Mouse (Mus musculus): Measurements from ENCODE around the gene Eif2b2. TPM values are rescaled to one million over a fixed set of nuclear protein-coding genes. Genes with fewer than 3 reads are reported as not detected.

The Eif2b2 gene
- total and polyA plus RNA-seq, 3 experiments: 94.9 to 143 (median 123) TPM

- DNase-seq (ENCODE audit: extremely low read depth): no peak
- TF ChIP-seq ZC3H11A (IDR thresholded peaks at IDR 0.05; ENCODE audit: low read depth, low read length) (no peak), MAX (IDR thresholded peaks at IDR 0.05; ENCODE audit: low read length) (no peak), E2F4 (IDR thresholded peaks at IDR 0.05; ENCODE audit: insufficient replicate concordance, low read depth, low read length) (no peak), BHLHE40 (IDR thresholded peaks at IDR 0.05; ENCODE audit: low read depth, low read length) (no peak), SIN3A (IDR thresholded peaks at IDR 0.05; ENCODE audit: low read length) (no peak), HCFC1 (IDR thresholded peaks at IDR 0.05; ENCODE audit: low read depth, low read length) (no peak), ZKSCAN1 (IDR thresholded peaks at IDR 0.05; ENCODE audit: borderline replicate concordance, low read depth, low read length) (no peak), PAX5 (IDR thresholded peaks at IDR 0.05; ENCODE audit: low read length) (no peak)
- H3K79me2 ChIP-seq (replicated peaks; ENCODE audit: control insufficient read depth, extremely low read depth, insufficient read depth, poor library complexity, severe bottlenecking): no peaks in the 10 kb centered on the region
- no peak overlapping the region for H3K4me3 ChIP-seq (replicated peaks in 1 of 3; ENCODE audit: low read depth in 2 of 3, low read length in 2 of 3, poor library complexity in 1 of 3)
- H3K36me3 ChIP-seq (replicated peaks in 1 of 2; ENCODE audit: control insufficient read depth in 1 of 2, insufficient read depth in 1 of 2, low read length in 1 of 2): peaks cover 33 to 67% of the 10 kb centered on the region in 2 experiments
- H3K4me1 ChIP-seq (ENCODE audit: control insufficient read depth in 1 of 2, insufficient read depth in 2 of 2): peaks cover 0 to 22% of the 10 kb centered on the region in 2 experiments; a peak in 2 of 4 replicates
- no peaks in the 10 kb centered on the region for H3K9me3 ChIP-seq (replicated peaks; ENCODE audit: low read length)
- dilution Hi-C loops (cut with MboI; ENCODE audit: extremely low pct_ligation_motif_present, extremely low pct_unique_long_range_greater_than_20kb, low sequenced_read_pairs): no loop called here
- in situ Hi-C loops (cut with MboI; ENCODE audit: low pct_ligation_motif_present, low pct_unique_long_range_greater_than_20kb, low sequenced_read_pairs): no loop called here
- H3K4me2 ChIP-seq (ENCODE audit: insufficient read depth, low read depth, poor library complexity, severe bottlenecking): no peak overlapping the region
- no peak overlapping the region for H3K9ac ChIP-seq (ENCODE audit: insufficient read depth, low read depth)
- no peak overlapping the region for H3K27ac ChIP-seq (ENCODE audit: insufficient read depth, low read depth)
- H3K27me3 ChIP-seq (replicated peaks): no peaks in the 10 kb centered on the region
These were observed 8.8 kb downstream of the Eif2b2 start for GRCm38 (mm10) chr12:85227876-85228599.

DNA sequence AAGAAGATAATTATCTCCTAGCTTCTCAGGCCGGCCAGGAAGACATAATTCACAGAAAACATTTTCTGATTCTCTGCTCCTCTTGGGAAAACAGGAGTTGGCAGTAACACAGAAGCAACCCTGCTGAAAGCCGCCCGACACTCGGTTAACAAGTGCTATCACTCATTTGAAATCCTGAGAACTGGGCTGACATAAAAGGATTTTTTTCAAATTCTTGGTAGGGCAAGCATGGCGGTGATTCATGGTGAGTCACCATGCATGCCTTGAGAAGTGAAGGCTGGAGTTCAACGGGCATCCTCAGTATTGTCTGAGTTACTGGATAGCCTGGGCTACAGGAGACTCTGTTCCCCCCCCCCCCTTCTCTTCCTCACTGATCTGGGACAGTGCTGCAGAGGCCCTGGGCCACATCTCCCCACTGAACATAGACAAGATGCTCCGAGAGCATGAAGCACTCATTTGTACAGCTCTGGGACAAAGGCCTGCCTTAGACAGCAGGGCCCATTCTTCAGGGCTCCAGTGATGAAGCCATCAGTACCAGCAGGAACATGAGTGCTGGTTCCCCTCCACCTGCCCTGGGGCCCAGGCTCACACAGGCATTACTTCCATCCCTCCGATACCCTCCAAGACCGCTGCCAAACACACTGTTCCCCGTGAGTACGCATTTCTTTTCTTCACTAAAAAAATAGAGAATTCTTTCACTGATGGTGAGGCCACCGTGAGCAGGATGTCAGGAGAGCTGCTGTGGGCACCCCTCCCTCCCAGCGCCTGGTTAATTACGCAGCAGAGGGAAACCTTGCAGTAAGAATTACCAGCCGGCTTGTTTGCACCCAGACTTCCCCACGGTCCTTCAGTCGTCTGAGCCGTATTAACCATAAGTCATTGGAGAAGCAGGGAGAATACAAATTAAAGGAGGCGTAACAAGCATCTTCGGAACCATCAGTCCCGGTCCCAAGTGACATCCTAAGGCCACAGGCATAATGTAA, 14.4 kb downstream of the Eif2b2 start:
- Histone ChIP-seq H3K79me2 (replicated peaks; ENCODE audit: control insufficient read depth, extremely low read depth, insufficient read depth, poor library complexity, severe bottlenecking) (no peaks in the 10 kb centered on the region), H3K4me3 (replicated peaks in 1 of 3; ENCODE audit: low read depth in 2 of 3, low read length in 2 of 3, poor library complexity in 1 of 3) (no peak overlapping the region), H3K27ac (ENCODE audit: insufficient read depth, low read depth) (no peak overlapping the region), H3K9ac (ENCODE audit: insufficient read depth, low read depth) (no peak overlapping the region), H3K27me3 (replicated peaks) (no peaks in the 10 kb centered on the region), H3K36me3 (replicated peaks in 1 of 2; ENCODE audit: control insufficient read depth in 1 of 2, insufficient read depth in 1 of 2, low read length in 1 of 2) (peaks cover 11 to 58% of the 10 kb centered on the region in 2 experiments), H3K4me1 (ENCODE audit: control insufficient read depth in 1 of 2, insufficient read depth in 2 of 2) (peaks cover 0 to 2% of the 10 kb centered on the region in 2 experiments; a peak in 1 of 4 replicates), H3K4me2 (ENCODE audit: insufficient read depth, low read depth, poor library complexity, severe bottlenecking) (no peak overlapping the region), H3K9me3 (replicated peaks; ENCODE audit: low read length) (no peaks in the 10 kb centered on the region)
- TF ChIP-seq MAFK (IDR thresholded peaks at IDR 0.05; ENCODE audit: insufficient replicate concordance, low read length): no peak
- TF ChIP-seq ZKSCAN1 (IDR thresholded peaks at IDR 0.05; ENCODE audit: borderline replicate concordance, low read depth, low read length): no peak
- TF ChIP-seq MXI1 (IDR thresholded peaks at IDR 0.05; ENCODE audit: low read depth, low read length): no peak
- no peak for TF ChIP-seq MEF2A (IDR thresholded peaks at IDR 0.05; ENCODE audit: borderline replicate concordance, low read depth, low read length)
- no peak for TF ChIP-seq RCOR1 (conservative IDR thresholded peaks at IDR 0.05; ENCODE audit: low read depth, low read length)
- TF ChIP-seq POLR2A (IDR thresholded peaks at IDR 0.05; ENCODE audit: low read depth, low read length): no peak
- no peak for TF ChIP-seq SMC3 (IDR thresholded peaks at IDR 0.05; ENCODE audit: low read depth, low read length)
- no peak for TF ChIP-seq IRF4 (IDR thresholded peaks at IDR 0.05; ENCODE audit: low read depth, low read length)
- no peak for TF ChIP-seq GABPA (IDR thresholded peaks at IDR 0.05; ENCODE audit: insufficient replicate concordance, low read depth, low read length)
- no peak for TF ChIP-seq PAX5 (IDR thresholded peaks at IDR 0.05; ENCODE audit: low read length)
- TF ChIP-seq SIN3A (IDR thresholded peaks at IDR 0.05; ENCODE audit: low read length): no peak
- TF ChIP-seq KAT2A (IDR thresholded peaks at IDR 0.05; ENCODE audit: insufficient replicate concordance, low read length): no peak
- TF ChIP-seq EP300 (IDR thresholded peaks at IDR 0.05; ENCODE audit: low read length): no peak
- TF ChIP-seq ZNF384 (IDR thresholded peaks at IDR 0.05; ENCODE audit: low read depth, low read length): no peak
- TF ChIP-seq HCFC1 (IDR thresholded peaks at IDR 0.05; ENCODE audit: low read depth, low read length): no peak
- no peak for DNase-seq (ENCODE audit: extremely low read depth)
- in situ Hi-C loops (cut with MboI; ENCODE audit: low pct_ligation_motif_present, low pct_unique_long_range_greater_than_20kb, low sequenced_read_pairs): no loop called here
- dilution Hi-C loops (cut with MboI; ENCODE audit: extremely low pct_ligation_motif_present, extremely low pct_unique_long_range_greater_than_20kb, low sequenced_read_pairs): no loop called here
